Mouse (Mus musculus) neural tube, embryonic 11.5 days (tissue): ENCODE measurements around the gene Nadk. TPM values are rescaled to one million over a fixed set of nuclear protein-coding genes. Genes with fewer than 3 reads are reported as not detected.

Experiments used
- ATAC-seq: fragments of 200-750 bp; cut with Nextera tagmentation; 2 replicates; pipeline ENCODE4 v1.8.0; 2017; ENCODE audit warnings: moderate number of reproducible peaks, mild to moderate bottlenecking, moderate TSS enrichment, moderate library complexity; ENCODE audit not compliant: insufficient read depth, low FRiP score, low TSS enrichment
- DNase-seq: peaks from one replicate; pipeline ENCODE4 v3.0.0-alpha.2; 2015; ENCODE audit warnings: low spot score
- H3K27ac ChIP-seq: fragments of 300-500 bp; sonication (generic); 2 replicates; pipeline ENCODE4 v1.5.1; 2014; ENCODE audit warnings: low read depth, mild to moderate bottlenecking, low read length
- H3K27me3 ChIP-seq: fragments of 300-500 bp; sonication (generic); 2 replicates; pipeline ENCODE4 v1.6.1; 2014; ENCODE audit warnings: mild to moderate bottlenecking, low read length, mixed read lengths; ENCODE audit not compliant: control insufficient read depth, insufficient read depth
- H3K36me3 ChIP-seq: fragments of 300-500 bp; sonication (generic); 2 replicates; pipeline ENCODE4 v1.6.1; 2014; ENCODE audit warnings: mild to moderate bottlenecking, low read length, moderate library complexity, mixed read lengths; ENCODE audit not compliant: control insufficient read depth, insufficient read depth
- H3K4me1 ChIP-seq: fragments of 300-500 bp; sonication (generic); 2 replicates; pipeline ENCODE4 v1.6.1; 2014; ENCODE audit warnings: low read length, mixed read lengths; ENCODE audit not compliant: control insufficient read depth, insufficient read depth
- H3K4me2 ChIP-seq: fragments of 300-500 bp; sonication (generic); 2 replicates; pipeline ENCODE4 v1.6.1; 2014; ENCODE audit warnings: low read depth, mild to moderate bottlenecking, moderate library complexity
- H3K4me3 ChIP-seq: fragments of 300-500 bp; sonication (generic); 2 replicates; pipeline ENCODE4 v1.5.1; 2014; ENCODE audit warnings: low read depth, low read length
- H3K9ac ChIP-seq: fragments of 300-500 bp; sonication (generic); 2 replicates; pipeline ENCODE4 v1.6.1; 2014; ENCODE audit warnings: mild to moderate bottlenecking, low read length
- H3K9me3 ChIP-seq: fragments of 300-500 bp; sonication (generic); 2 replicates; pipeline ENCODE4 v1.6.1; 2016; ENCODE audit warnings: low read length; ENCODE audit not compliant: control insufficient read depth
- WGBS: fragments of 180-500 bp; shearing (Covaris S2); extraction: QIAGEN DNeasy Blood & Tissue Kit; methylation state at CpG from one replicate; pipeline ENCODE4 v1.1.7; 2014; 5-methylcytosine and 5-hydroxymethylcytosine counted together
- polyA plus RNA-seq: library from polyadenylated mRNA; unstranded; fragments of >200 nt; fragmentation: Nextera tagmentation; extraction: Ambion mirVana; gene quantifications from 2 replicates; pipeline ENCODE4 v1.2.1, GENCODE M21; 2014

Gene Nadk
- polyA plus RNA-seq, 1 experiment from 2014 or later, result 110 TPM

DNA sequence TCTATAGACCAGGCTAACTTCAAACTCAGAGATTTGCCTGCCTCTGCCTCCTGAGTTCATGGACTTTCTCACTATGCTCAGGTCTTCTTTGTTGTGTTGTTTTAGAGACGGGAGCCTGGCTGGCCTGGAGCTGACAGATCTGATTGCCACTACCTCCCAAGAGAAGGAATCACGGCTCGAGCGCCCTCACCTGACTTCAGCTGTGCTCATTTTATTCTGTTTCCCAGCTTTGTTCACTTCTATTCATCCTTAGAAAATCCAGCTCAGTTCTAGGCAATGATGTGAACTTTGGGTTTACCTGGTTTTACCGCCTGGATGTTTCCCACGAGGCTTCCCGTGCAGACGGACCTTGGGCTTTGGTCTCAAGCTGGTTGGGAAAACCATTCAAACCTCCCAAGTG is 13.3 kb downstream of the Nadk start:
- Histone ChIP-seq H3K27ac (no peak overlapping the region), H3K36me3 (no peaks in the 10 kb centered on the region; the same call in 1 of the 2 replicates), H3K9me3 (no peaks in the 10 kb centered on the region), H3K9ac (no peak overlapping the region), H3K4me1 (no peaks in the 10 kb centered on the region), H3K27me3 (no peaks in the 10 kb centered on the region), H3K4me3 (no peak overlapping the region), H3K4me2 (no peak overlapping the region)
- ATAC-seq (no peak), DNase-seq (no peak)
- WGBS, result 92% methylated on average over 8 of the region's 8 CpGs

DNA sequence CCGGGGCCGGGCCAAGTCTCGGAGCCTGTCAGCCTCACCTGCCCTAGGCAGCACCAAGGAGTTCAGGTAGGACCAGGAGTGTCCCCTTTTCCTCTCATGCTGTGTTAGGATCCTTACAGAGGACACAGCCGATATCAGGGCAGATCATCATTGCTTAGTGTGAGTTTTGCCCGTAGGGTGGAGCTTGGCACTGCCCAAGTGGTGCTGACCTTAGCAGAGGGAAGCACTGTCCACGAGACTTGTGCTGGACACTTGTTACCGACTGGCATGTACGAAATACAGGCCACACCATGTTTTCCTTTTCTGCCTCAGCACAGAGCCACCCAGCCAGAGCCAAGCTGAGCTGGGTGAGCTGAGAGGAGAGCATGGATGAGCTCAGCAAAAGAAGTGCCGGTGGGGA is 15.0 kb downstream of the Nadk start:
- DNase-seq, result no peak
- ATAC-seq, result no peak
- H3K4me2 ChIP-seq, result no peak overlapping the region
- H3K27ac ChIP-seq, result no peak overlapping the region
- 95% methylated on average over 9 of the region's 9 CpGs for WGBS
- no peak overlapping the region for H3K4me3 ChIP-seq
- H3K4me1 ChIP-seq, result no peaks in the 10 kb centered on the region
- no peak overlapping the region for H3K9ac ChIP-seq
- no peaks in the 10 kb centered on the region; the same call in 1 of the 2 replicates for H3K36me3 ChIP-seq
- H3K27me3 ChIP-seq, result no peaks in the 10 kb centered on the region
- no peaks in the 10 kb centered on the region for H3K9me3 ChIP-seq

DNA sequence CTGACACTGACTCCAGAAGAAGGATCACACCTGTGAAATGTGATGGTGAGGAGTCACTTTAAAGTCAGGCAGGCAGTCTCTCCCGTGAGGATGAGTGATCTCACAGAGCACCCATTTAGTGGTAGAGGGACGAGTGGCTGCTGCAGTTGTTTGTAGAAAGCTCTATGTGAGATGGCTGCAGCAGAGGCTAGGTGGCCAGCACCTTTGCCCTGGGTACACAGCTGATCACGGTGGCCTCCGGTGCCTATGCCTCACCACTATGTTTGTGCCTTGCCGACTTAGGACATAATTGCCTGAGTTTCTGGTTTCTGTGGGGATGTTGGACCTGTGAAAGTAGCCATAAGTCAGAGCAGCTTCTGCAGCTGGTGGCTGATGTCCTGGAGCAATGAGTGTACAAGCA is 15.6 kb downstream of the Nadk start:
- 91% methylated on average over 5 of the region's 5 CpGs for WGBS
- no peak overlapping the region for H3K4me2 ChIP-seq
- DNase-seq (no peak), ATAC-seq (no peak)
- H3K27me3 ChIP-seq, result no peaks in the 10 kb centered on the region
- no peak overlapping the region for H3K4me3 ChIP-seq
- H3K4me1 ChIP-seq, result no peaks in the 10 kb centered on the region
- H3K36me3 ChIP-seq, result no peaks in the 10 kb centered on the region; the same call in 1 of the 2 replicates
- no peaks in the 10 kb centered on the region for H3K9me3 ChIP-seq
- no peak overlapping the region for H3K9ac ChIP-seq
- H3K27ac ChIP-seq, result no peak overlapping the region

DNA sequence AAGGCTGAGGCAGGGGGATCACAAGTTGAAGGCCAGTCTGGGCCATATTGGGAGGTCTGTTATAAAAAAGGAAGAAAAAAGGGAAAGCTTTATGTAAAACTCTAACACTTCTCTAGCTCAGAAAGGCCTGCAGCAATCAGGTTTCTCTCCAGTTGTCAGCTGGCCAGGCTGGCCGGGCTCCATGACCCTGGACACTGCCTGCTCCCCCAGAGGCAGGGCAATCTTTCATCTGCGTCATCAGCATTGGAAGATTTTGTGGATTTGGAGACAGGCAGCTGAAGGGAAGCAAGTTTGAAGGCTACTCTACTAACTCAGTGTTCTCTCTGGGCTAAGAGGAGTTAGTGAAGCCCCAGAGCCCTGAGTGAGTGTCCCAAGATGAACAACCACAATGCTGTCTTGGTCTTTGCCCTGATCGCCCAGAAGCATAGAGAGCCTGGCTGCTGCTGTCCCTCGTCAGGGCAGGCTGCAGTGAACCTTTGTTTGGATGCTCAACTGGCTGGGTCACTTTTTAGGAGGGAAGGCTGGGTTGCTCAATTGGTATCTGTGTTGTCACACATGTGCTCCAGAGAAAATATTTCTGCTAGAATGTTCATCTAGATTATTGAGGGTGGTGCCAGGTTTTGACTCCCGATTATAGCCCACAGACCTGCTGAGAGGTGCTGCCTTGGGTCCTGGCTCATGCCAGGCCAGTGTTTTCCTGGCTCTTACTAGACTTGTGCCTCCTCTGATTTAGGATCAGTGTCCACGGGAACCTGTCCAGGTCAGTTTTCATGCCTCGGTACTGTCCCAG is 16.4 kb downstream of the Nadk start:
- Histone ChIP-seq H3K4me2 (no peak overlapping the region), H3K36me3 (no peaks in the 10 kb centered on the region; the same call in 1 of the 2 replicates), H3K27ac (no peak overlapping the region), H3K27me3 (no peaks in the 10 kb centered on the region), H3K4me1 (no peaks in the 10 kb centered on the region), H3K9me3 (no peaks in the 10 kb centered on the region), H3K9ac (no peak overlapping the region), H3K4me3 (no peak overlapping the region)
- 87% methylated on average over 7 of the region's 7 CpGs for WGBS
- no peak for DNase-seq
- ATAC-seq, result no peak

DNA sequence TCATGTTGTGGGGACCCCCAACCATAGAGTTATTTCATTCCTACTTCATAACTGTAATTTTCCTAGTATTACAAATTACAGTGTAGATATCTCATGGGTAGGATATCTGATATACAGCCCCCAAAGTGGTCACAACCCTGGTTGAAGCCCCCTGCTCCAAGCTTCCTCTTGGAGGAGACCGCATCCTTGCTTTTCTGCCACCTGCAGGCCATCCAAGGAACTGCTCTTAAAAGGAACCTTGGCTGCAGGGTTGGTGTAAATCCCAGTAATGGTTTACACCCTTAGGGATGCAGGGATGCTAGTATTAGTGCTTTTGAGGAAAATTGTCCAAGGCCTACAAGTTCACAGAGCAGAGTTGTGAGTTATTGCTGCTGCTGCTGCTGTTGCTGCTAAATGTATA is 18.2 kb downstream of the Nadk start:
- Histone ChIP-seq H3K9me3 (no peaks in the 10 kb centered on the region), H3K4me2 (no peak overlapping the region), H3K9ac (no peak overlapping the region), H3K4me1 (no peaks in the 10 kb centered on the region), H3K27ac (no peak overlapping the region), H3K4me3 (no peak overlapping the region), H3K36me3 (peaks cover 3% of the 10 kb centered on the region), H3K27me3 (no peaks in the 10 kb centered on the region)
- ATAC-seq (no peak), DNase-seq (peak; percentile 75)
- 32% methylated on average over 1 of the region's 1 CpGs for WGBS

DNA sequence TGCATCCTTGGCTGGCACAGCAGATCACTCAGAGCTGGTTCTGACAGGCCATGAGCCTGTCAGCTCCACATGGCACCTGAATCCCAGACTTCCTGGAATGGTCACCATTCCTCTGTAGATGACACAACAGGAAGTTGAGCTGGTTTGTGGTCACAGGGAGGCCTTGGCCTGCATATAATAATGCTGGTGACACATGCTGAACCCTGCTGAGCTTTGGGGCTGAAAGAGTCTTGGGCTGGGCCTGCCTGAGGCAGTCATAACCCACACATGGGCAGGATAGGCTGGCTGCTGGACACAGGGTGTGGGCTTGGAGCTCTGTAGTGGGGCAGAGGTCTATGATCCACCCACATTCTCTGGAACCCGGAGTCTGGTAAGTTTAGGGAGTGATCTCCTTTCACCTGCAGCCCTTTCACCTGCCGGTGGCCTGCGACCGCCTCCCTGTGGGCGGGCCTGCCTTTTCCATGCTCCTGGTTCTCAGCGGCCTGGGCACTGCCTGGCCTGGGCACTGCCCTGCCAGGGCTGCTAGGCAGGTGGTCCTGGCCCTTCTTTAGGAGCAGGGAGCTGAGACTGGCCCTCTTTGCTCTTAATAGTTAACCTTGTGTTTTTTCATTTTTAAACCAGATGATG is 20.2 kb downstream of the Nadk start:
- H3K4me1 ChIP-seq, result no peaks in the 10 kb centered on the region
- no peaks in the 10 kb centered on the region for H3K27me3 ChIP-seq
- 98% methylated on average over 6 of the region's 6 CpGs for WGBS
- DNase-seq (no peak), ATAC-seq (no peak)
- H3K27ac ChIP-seq, result no peak overlapping the region
- peaks cover 7% of the 10 kb centered on the region for H3K36me3 ChIP-seq
- no peaks in the 10 kb centered on the region for H3K9me3 ChIP-seq
- no peak overlapping the region for H3K4me3 ChIP-seq
- H3K4me2 ChIP-seq, result no peak overlapping the region
- H3K9ac ChIP-seq, result no peak overlapping the region

DNA sequence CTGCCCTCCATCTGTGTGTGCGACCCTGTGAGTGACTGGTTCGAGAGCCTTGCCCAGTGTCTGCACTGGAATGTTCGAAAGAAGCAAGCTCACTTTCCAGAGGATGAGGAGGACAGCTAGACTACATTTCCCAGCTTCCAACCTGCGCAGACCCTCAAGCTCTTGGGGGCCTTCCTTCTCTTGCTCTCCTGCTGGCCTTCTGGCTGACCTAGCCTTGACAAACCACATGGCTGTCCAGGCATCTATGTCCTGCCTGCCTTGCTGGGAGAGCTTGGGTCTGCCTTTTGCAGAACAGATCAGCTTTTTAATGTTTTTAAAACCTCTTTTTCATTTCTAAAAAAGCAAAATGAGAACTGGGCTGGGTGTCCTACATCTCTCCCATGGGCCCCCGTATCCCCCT is 27.2 kb downstream of the Nadk start:
- 94% methylated on average over 5 of the region's 5 CpGs for WGBS
- DNase-seq (no peak), ATAC-seq (no peak)
- Histone ChIP-seq H3K4me1 (no peaks in the 10 kb centered on the region), H3K36me3 (peaks cover 12% of the 10 kb centered on the region), H3K4me2 (no peak overlapping the region), H3K9me3 (no peaks in the 10 kb centered on the region), H3K9ac (no peak overlapping the region), H3K27ac (no peak overlapping the region), H3K4me3 (no peak overlapping the region), H3K27me3 (no peaks in the 10 kb centered on the region)

DNA sequence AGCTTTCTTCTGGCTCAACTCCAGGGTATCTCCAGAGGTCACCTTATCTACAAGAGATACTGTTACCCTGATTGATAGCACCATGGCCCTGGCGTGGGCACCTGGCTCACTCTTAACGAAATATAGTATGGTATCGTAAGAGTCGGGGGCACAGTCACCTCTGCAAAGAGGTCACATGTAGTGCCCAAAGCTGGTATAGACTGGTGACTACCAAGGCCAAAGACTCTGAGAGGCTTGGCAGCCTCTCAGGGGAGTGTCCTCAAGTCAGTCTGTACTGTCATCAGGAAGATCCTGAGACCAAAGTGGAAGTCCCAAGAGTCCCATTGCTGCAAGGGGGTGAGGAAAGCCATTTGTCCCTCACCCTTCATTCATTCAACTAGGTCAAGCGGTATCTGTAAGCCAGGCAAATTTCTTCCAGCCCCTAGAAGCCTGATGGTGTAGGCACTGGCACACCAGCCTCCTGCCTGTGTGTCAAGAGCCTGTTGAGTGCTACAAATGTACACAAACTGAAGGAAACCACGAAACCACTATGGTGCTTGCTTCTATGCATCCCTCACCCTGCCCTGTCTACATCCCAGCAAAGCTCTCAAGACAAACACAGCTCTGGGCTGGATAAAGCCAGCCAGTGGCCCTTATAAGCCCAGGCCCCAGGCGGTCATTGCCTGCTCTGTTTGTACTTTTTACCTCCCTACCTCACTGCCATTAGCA is 29.0 kb downstream of the Nadk start:
- H3K36me3 ChIP-seq, result peaks cover 4% of the 10 kb centered on the region; the same call in 1 of the 2 replicates
- H3K9me3 ChIP-seq, result no peaks in the 10 kb centered on the region
- ATAC-seq (no peak), DNase-seq (no peak)
- H3K4me1 ChIP-seq, result no peaks in the 10 kb centered on the region
- no peaks in the 10 kb centered on the region for H3K27me3 ChIP-seq
- no peak overlapping the region for H3K27ac ChIP-seq
- 90% methylated on average over 7 of the region's 7 CpGs for WGBS
- H3K9ac ChIP-seq, result no peak overlapping the region
- no peak overlapping the region for H3K4me2 ChIP-seq
- H3K4me3 ChIP-seq, result no peak overlapping the region
